Mouse (Mus musculus) limb, embryonic 15.5 days (tissue): ENCODE data around the gene Lars2. TPM values are rescaled to one million over a fixed set of nuclear protein-coding genes. Genes with fewer than 3 reads are reported as not detected.

Experiments
- ATAC-seq: fragments of 200-750 bp; cut with Nextera tagmentation; 2 replicates; pipeline ENCODE4 v1.8.0; 2017; ENCODE audit warnings: low read depth, moderate TSS enrichment; ENCODE audit not compliant: insufficient number of reproducible peaks, low FRiP score, low TSS enrichment
- H3K27ac ChIP-seq: fragments of 300-500 bp; sonication (generic); 2 replicates; pipeline ENCODE4 v1.5.1; 2015; ENCODE audit warnings: moderate library complexity, mild to moderate bottlenecking, inconsistent platforms
- H3K27me3 ChIP-seq: fragments of 300-500 bp; sonication (generic); 2 replicates; pipeline ENCODE4 v1.6.1; 2015; ENCODE audit warnings: inconsistent platforms
- H3K36me3 ChIP-seq: fragments of 300-500 bp; sonication (generic); 2 replicates; pipeline ENCODE4 v1.6.1; 2015; ENCODE audit warnings: inconsistent platforms
- H3K4me1 ChIP-seq: fragments of 300-500 bp; sonication (generic); 2 replicates; pipeline ENCODE4 v1.6.1; 2015; ENCODE audit warnings: inconsistent platforms
- H3K4me2 ChIP-seq: fragments of 300-500 bp; sonication (generic); 2 replicates; pipeline ENCODE4 v1.6.1; 2015; ENCODE audit warnings: mild to moderate bottlenecking, inconsistent platforms
- H3K4me3 ChIP-seq: fragments of 300-500 bp; sonication (generic); 2 replicates; pipeline ENCODE4 v1.5.1; 2015; ENCODE audit warnings: mild to moderate bottlenecking, inconsistent platforms
- H3K9ac ChIP-seq: fragments of 300-500 bp; sonication (generic); 2 replicates; pipeline ENCODE4 v1.6.1; 2015; ENCODE audit warnings: inconsistent platforms
- H3K9me3 ChIP-seq: fragments of 300-500 bp; sonication (generic); 2 replicates; pipeline ENCODE4 v1.6.1; 2016; ENCODE audit warnings: inconsistent platforms
- WGBS: fragments of 180-500 bp; shearing (Covaris S2); methylation state at CpG from one replicate; pipeline ENCODE4 v1.1.7; 2015; 5-methylcytosine and 5-hydroxymethylcytosine counted together
- polyA plus RNA-seq: library from polyadenylated mRNA; unstranded; fragments of >200 nt; fragmentation: Nextera tagmentation; extraction: Ambion mirVana; gene quantifications from 2 replicates; pipeline ENCODE4 v1.2.1, GENCODE M21; 2015

The Lars2 gene
- polyA plus RNA-seq, 1 experiment from 2014 or later, result 1,100 TPM

GRCm38 (mm10) chr9:123480253-123480921, 113.7 kb downstream of the Lars2 start:
- 72% methylated on average over 18 of the region's 18 CpGs for WGBS
- no peak overlapping the region for H3K27ac ChIP-seq
- H3K4me3 ChIP-seq, result peak overlapping the region; percentile 74
- peak overlapping the region; percentile 72 for H3K9ac ChIP-seq
- H3K9me3 ChIP-seq, result no peaks in the 10 kb centered on the region
- peaks cover 54% of the 10 kb centered on the region for H3K4me1 ChIP-seq
- ATAC-seq, result no peak
- H3K36me3 ChIP-seq, result peaks cover 11% of the 10 kb centered on the region; the same call in 1 of the 2 replicates
- no peaks in the 10 kb centered on the region for H3K27me3 ChIP-seq
- peak overlapping the region; percentile 77 for H3K4me2 ChIP-seq

- WGBS, result 44% methylated on average over 7 of the region's 7 CpGs
- Histone ChIP-seq H3K9me3 (no peaks in the 10 kb centered on the region), H3K27ac (no peak overlapping the region), H3K4me3 (peak overlapping the region; percentile 74), H3K27me3 (no peaks in the 10 kb centered on the region), H3K4me2 (peak overlapping the region; percentile 77), H3K36me3 (peaks cover 17% of the 10 kb centered on the region; the same call in 1 of the 2 replicates), H3K4me1 (peaks cover 54% of the 10 kb centered on the region), H3K9ac (no peak overlapping the region)
- ATAC-seq, result no peak
Measured at GRCm38 (mm10) chr9:123481136-123481535, 114.4 kb downstream of the Lars2 start.

GRCm38 (mm10) chr9:123483598-123483997, 116.9 kb downstream of the Lars2 start:
- Histone ChIP-seq H3K4me2 (no peak overlapping the region), H3K9ac (no peak overlapping the region), H3K36me3 (peaks cover 22% of the 10 kb centered on the region; the same call in 1 of the 2 replicates), H3K4me1 (peaks cover 57% of the 10 kb centered on the region), H3K27me3 (no peaks in the 10 kb centered on the region), H3K4me3 (no peak overlapping the region), H3K9me3 (no peaks in the 10 kb centered on the region), H3K27ac (no peak overlapping the region)
- 92% methylated on average over 1 of the region's 1 CpGs for WGBS
- no peak for ATAC-seq

- Histone ChIP-seq H3K27ac (no peak overlapping the region), H3K9me3 (no peaks in the 10 kb centered on the region), H3K4me1 (peaks cover 59% of the 10 kb centered on the region), H3K4me2 (no peak overlapping the region), H3K4me3 (no peak overlapping the region), H3K27me3 (no peaks in the 10 kb centered on the region), H3K9ac (no peak overlapping the region), H3K36me3 (peaks cover 22% of the 10 kb centered on the region; the same call in 1 of the 2 replicates)
- WGBS, result 92% methylated on average over 3 of the region's 3 CpGs
- no peak for ATAC-seq
Measured at GRCm38 (mm10) chr9:123484830-123485229, 118.1 kb downstream of the Lars2 start.

GRCm38 (mm10) chr9:123485561-123485960, 118.8 kb downstream of the Lars2 start:
- Histone ChIP-seq H3K9ac (no peak overlapping the region), H3K36me3 (peaks cover 22% of the 10 kb centered on the region; the same call in 1 of the 2 replicates), H3K27me3 (no peaks in the 10 kb centered on the region), H3K4me3 (no peak overlapping the region), H3K4me2 (no peak overlapping the region), H3K9me3 (no peaks in the 10 kb centered on the region), H3K4me1 (peaks cover 57% of the 10 kb centered on the region), H3K27ac (no peak overlapping the region)
- 88% methylated on average over 4 of the region's 4 CpGs for WGBS
- ATAC-seq, result no peak

- WGBS, result 64% methylated on average over 3 of the region's 3 CpGs
- H3K9ac ChIP-seq, result no peak overlapping the region
- H3K9me3 ChIP-seq, result no peaks in the 10 kb centered on the region
- H3K4me3 ChIP-seq, result no peak overlapping the region
- no peak for ATAC-seq
- H3K27ac ChIP-seq, result no peak overlapping the region
- H3K4me2 ChIP-seq, result no peak overlapping the region
- H3K36me3 ChIP-seq, result peaks cover 22% of the 10 kb centered on the region; the same call in 1 of the 2 replicates
- peaks cover 56% of the 10 kb centered on the region for H3K4me1 ChIP-seq
- no peaks in the 10 kb centered on the region for H3K27me3 ChIP-seq
Measured at GRCm38 (mm10) chr9:123486635-123487034, 119.9 kb downstream of the Lars2 start.

GRCm38 (mm10) chr9:123489073-123489472, 122.3 kb downstream of the Lars2 start:
- Histone ChIP-seq H3K4me1 (peaks cover 48% of the 10 kb centered on the region), H3K4me2 (no peak overlapping the region), H3K4me3 (no peak overlapping the region), H3K27me3 (no peaks in the 10 kb centered on the region), H3K9ac (no peak overlapping the region), H3K36me3 (peaks cover 18% of the 10 kb centered on the region; the same call in 1 of the 2 replicates), H3K9me3 (no peaks in the 10 kb centered on the region), H3K27ac (peak overlapping the region; percentile 59)
- no peak for ATAC-seq
- WGBS, result 64% methylated on average over 2 of the region's 2 CpGs

- Histone ChIP-seq H3K9me3 (no peaks in the 10 kb centered on the region), H3K36me3 (peaks cover 13% of the 10 kb centered on the region; the same call in 1 of the 2 replicates), H3K27ac (peak overlapping the region; percentile 18), H3K27me3 (no peaks in the 10 kb centered on the region), H3K9ac (no peak overlapping the region), H3K4me1 (peaks cover 44% of the 10 kb centered on the region), H3K4me3 (no peak overlapping the region), H3K4me2 (no peak overlapping the region)
- no peak for ATAC-seq
- 55% methylated on average over 9 of the region's 9 CpGs for WGBS
Measured at GRCm38 (mm10) chr9:123489727-123490343, 123.1 kb downstream of the Lars2 start.

GRCm38 (mm10) chr9:123490930-123491329, 124.2 kb downstream of the Lars2 start:
- peak; percentile 21; the same call in 1 of the 2 replicates for ATAC-seq
- H3K4me3 ChIP-seq, result no peak overlapping the region
- WGBS, result 29% methylated on average over 5 of the region's 5 CpGs
- no peak overlapping the region for H3K9ac ChIP-seq
- H3K36me3 ChIP-seq, result peaks cover 7% of the 10 kb centered on the region; the same call in 1 of the 2 replicates
- no peak overlapping the region for H3K4me2 ChIP-seq
- H3K27ac ChIP-seq, result peak overlapping the region; percentile 80
- no peaks in the 10 kb centered on the region for H3K27me3 ChIP-seq
- H3K9me3 ChIP-seq, result no peaks in the 10 kb centered on the region
- H3K4me1 ChIP-seq, result peaks cover 51% of the 10 kb centered on the region

- H3K9me3 ChIP-seq, result no peaks in the 10 kb centered on the region
- H3K36me3 ChIP-seq, result no peaks in the 10 kb centered on the region
- no peak overlapping the region for H3K4me3 ChIP-seq
- peaks cover 52% of the 10 kb centered on the region for H3K4me1 ChIP-seq
- H3K27me3 ChIP-seq, result no peaks in the 10 kb centered on the region
- H3K27ac ChIP-seq, result peak overlapping the region; percentile 57
- H3K4me2 ChIP-seq, result no peak overlapping the region
- no peak overlapping the region for H3K9ac ChIP-seq
- peak; percentile 78 for ATAC-seq
- 48% methylated on average over 9 of the region's 9 CpGs for WGBS
Measured at GRCm38 (mm10) chr9:123491917-123492585, 125.3 kb downstream of the Lars2 start.

GRCm38 (mm10) chr9:123496665-123497064, 129.9 kb downstream of the Lars2 start:
- H3K4me2 ChIP-seq, result 0 out of 2 replicates have a peak overlapping the region, but pooled peaks have one; percentile 17
- 5% methylated on average over 13 of the region's 13 CpGs for WGBS
- no peak overlapping the region for H3K4me3 ChIP-seq
- peaks cover 26% of the 10 kb centered on the region for H3K4me1 ChIP-seq
- ATAC-seq, result no peak
- H3K36me3 ChIP-seq, result peaks cover 23% of the 10 kb centered on the region
- H3K27me3 ChIP-seq, result no peaks in the 10 kb centered on the region
- H3K9me3 ChIP-seq, result no peaks in the 10 kb centered on the region
- H3K27ac ChIP-seq, result no peak overlapping the region
- H3K9ac ChIP-seq, result no peak overlapping the region

GRCm38 (mm10) chr9:123497906-123498305, 131.2 kb downstream of the Lars2 start:
- Histone ChIP-seq H3K9ac (no peak overlapping the region), H3K4me3 (no peak overlapping the region), H3K27ac (no peak overlapping the region), H3K36me3 (peaks cover 33% of the 10 kb centered on the region), H3K4me1 (peaks cover 14% of the 10 kb centered on the region), H3K27me3 (no peaks in the 10 kb centered on the region), H3K9me3 (no peaks in the 10 kb centered on the region), H3K4me2 (no peak overlapping the region)
- no peak for ATAC-seq
- WGBS, result 78% methylated on average over 5 of the region's 5 CpGs
